Mouse (Mus musculus): ENCODE measurements around the gene Nop58.

DNA sequence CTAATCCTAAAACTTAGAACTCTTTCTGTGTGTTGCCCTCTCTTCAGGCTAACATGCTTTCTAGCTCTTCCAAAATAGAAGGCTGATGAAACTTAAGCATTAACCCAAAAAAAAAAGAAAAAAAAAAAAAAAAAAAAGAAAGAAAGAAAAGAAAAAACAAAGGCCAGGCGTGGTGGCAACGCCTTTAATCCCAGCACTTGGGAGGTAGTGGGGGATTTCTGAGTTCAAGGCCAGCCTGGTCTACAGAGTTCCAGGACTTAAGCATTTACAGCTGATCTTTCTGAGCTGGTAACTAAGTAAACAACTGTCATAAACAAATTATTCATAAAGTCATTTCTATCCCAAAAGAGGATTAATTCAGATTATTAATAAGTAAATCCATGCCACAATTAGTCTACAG lies 15.9 kb upstream of the Nop58 start:
- TF ChIP-seq RCOR1 (conservative IDR thresholded peaks at IDR 0.05; ENCODE audit: low read depth, low read length): no peak
- no peak for TF ChIP-seq NRF1 (IDR thresholded peaks at IDR 0.05; ENCODE audit: low read depth, low read length)
- TF ChIP-seq CTCF (conservative IDR thresholded peaks at IDR 0.05 in 1 of 2, IDR thresholded peaks at IDR 0.05 in 1 of 2; ENCODE audit: low read depth in 2 of 2, low read length in 2 of 2): no peak
- no peak for TF ChIP-seq USF2 (conservative IDR thresholded peaks at IDR 0.05; ENCODE audit: low read depth, low read length)
- TF ChIP-seq ZKSCAN1 (IDR thresholded peaks at IDR 0.05; ENCODE audit: borderline replicate concordance, low read depth, low read length): no peak
- TF ChIP-seq ZNF384 (IDR thresholded peaks at IDR 0.05; ENCODE audit: low read depth, low read length): no peak
- no peak for TF ChIP-seq POLR2A (IDR thresholded peaks at IDR 0.05; ENCODE audit: low read depth, low read length)
- no peak for TF ChIP-seq RAD21 (IDR thresholded peaks at IDR 0.05; ENCODE audit: low read depth, low read length)
